Mouse (Mus musculus): ENCODE results near the gene Tmem43. TPM values are rescaled to one million over a fixed set of nuclear protein-coding genes. Genes with fewer than 3 reads are reported as not detected.

Tmem43 gene
- 40.2 and 52.0 TPM in 2 replicates for polyA plus RNA-seq (2012; rRNA removed)

GRCm38 (mm10) chr6:91472868-91473804 lies at the start of gene Tmem43, which contains the start of gene Chchd4:
Gene Tmem43, plus strand, starts transcription at chr6:91473703.
Gene Chchd4, minus strand, starts transcription at chr6:91473546.

GRCm38 (mm10) chr6:91515545-91516449 lies 42.3 kb downstream of the Tmem43 start, which contains the start of the genes Xpc and Lsm3:
Gene Xpc, minus strand, starts transcription at chr6:91515888.
Gene Lsm3, plus strand, starts transcription at chr6:91515928.

Other genes starting within 250 kb of the Tmem43 start
- gene Wnt7a, start 62.3 kb upstream of the Tmem43 start, polyA plus RNA-seq (2012; rRNA removed): 7.2 and 7.5 TPM in 2 replicates
- 10.1 and 11.2 TPM in 2 replicates for gene Chchd4, start 157 bp upstream of the Tmem43 start, polyA plus RNA-seq (2012; rRNA removed)
- gene Xpc, start 42.2 kb downstream of the Tmem43 start, polyA plus RNA-seq (2012; rRNA removed): 16.5 and 20.4 TPM in 2 replicates
- gene Lsm3, start 42.2 kb downstream of the Tmem43 start, polyA plus RNA-seq (2012; rRNA removed): 189 and 202 TPM in 2 replicates
- 36.2 and 51.8 TPM in 2 replicates for gene Slc6a6, start 210.3 kb downstream of the Tmem43 start, polyA plus RNA-seq (2012; rRNA removed)

Data from central nervous system, embryonic 11.5 days (tissue).